In genomic region chr13:53130032-53130431, GRCm38 (mm10) we compare ENCODE assay signal across 18 mouse cellular contexts.
"Had no signal": no experiment of that assay in that cellular context is flagged by ENCODE, and none has a peak within 500 bp of the region (broad histone marks: within the 10 kb centered on the region; RNA-seq: fewer than 3 reads in every experiment).

No protein-coding gene starts in this region.

- H3K4me3 ChIP-seq: layer of hippocampus, adult 2 months; liver, embryonic 13.5 days; lung, embryonic 15.5 days; megakaryocyte, embryonic 14.5 days; midbrain, embryonic 15.5 days had no signal

- H3K27ac ChIP-seq: kidney, postnatal 0 days; layer of hippocampus, adult 2 months; liver, embryonic 13.5 days; lung, embryonic 15.5 days; macrophage; midbrain, embryonic 15.5 days had no signal

- H3K27me3 ChIP-seq: liver, embryonic 13.5 days; lung, embryonic 15.5 days; midbrain, embryonic 15.5 days had no signal

- DNase-seq: kidney, adult 8-10 months; kidney, postnatal 36 days; left cerebral cortex, postnatal 4 days; liver; liver, embryonic 13.5 days; liver, postnatal 0 days; lung, postnatal 14 days; right cerebral cortex, adult 18-20 months; right cerebral cortex, postnatal 25 days; thymus, adult 2 months; thymus, postnatal 25 days had no signal

- H3K4me2 ChIP-seq: liver, embryonic 13.5 days; lung, embryonic 15.5 days; midbrain, embryonic 11.5 days; midbrain, embryonic 15.5 days had no signal

- H3K9ac ChIP-seq: liver, embryonic 13.5 days; liver, postnatal 0 days; lung, embryonic 15.5 days; midbrain, embryonic 15.5 days had no signal

- H3K9me3 ChIP-seq: liver, embryonic 13.5 days; lung, embryonic 15.5 days; megakaryocyte, embryonic 14.5 days; midbrain, embryonic 15.5 days had no signal

- ATAC-seq: liver, postnatal 0 days; midbrain, embryonic 15.5 days had no signal

- H3K36me3 ChIP-seq: liver, embryonic 13.5 days; midbrain, embryonic 15.5 days had no signal

- H3K4me1 ChIP-seq: liver, embryonic 13.5 days; lung, embryonic 15.5 days; megakaryocyte, embryonic 14.5 days; midbrain, embryonic 15.5 days had no signal
